Mouse (Mus musculus): Measurements from ENCODE around the gene Dph5. TPM values are rescaled to one million over a fixed set of nuclear protein-coding genes. Genes with fewer than 3 reads are reported as not detected.

The Dph5 gene
- total and polyA plus RNA-seq, 3 experiments = 37.0 to 70.0 (median 55.1) TPM

DNA sequence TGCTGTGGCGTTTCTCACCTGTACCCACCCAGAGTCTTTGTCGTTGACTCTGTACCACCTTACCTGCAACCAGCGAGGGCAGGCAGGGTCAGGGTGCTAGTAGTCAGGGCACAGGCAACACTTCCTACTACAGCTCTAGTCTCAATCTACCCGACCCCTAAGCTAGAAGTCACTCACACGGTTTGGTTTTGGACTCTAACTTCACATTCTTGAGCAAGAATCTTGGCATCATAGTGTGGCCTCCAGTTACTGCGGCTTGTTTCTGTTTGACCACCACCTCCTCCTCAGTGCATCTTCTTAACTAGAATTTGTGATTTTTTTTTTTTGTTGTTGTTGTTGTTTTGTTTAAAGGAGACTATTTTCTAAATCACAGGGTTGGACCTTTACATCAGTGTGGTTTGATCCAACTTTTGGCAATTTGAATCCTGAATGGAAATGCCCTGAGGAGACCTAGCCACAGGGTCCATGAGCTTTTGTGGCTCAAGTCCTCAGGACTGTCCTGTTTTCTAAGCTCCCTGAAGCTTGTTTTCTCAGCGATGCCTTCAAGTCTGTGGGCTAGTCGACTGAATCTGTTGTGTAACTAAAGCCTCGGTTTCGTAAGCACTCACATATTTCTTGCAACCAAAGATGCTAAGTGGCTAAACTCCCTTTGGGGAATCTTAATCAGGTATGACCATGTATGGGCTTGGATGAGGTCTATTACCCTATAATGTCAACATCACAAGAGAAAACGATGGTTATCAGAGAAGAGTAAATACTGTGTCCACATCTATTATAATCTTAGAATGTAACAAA is 38.8 kb upstream of the Dph5 start:
- in situ Hi-C loops (cut with MboI; ENCODE audit: low pct_ligation_motif_present, low pct_unique_long_range_greater_than_20kb, low sequenced_read_pairs) = no loop called here
- TF ChIP-seq USF2 (conservative IDR thresholded peaks at IDR 0.05; ENCODE audit: low read depth, low read length) (no peak), MYC (IDR thresholded peaks at IDR 0.05; ENCODE audit: low read depth, low read length) (no peak), TBP (conservative IDR thresholded peaks at IDR 0.05; ENCODE audit: low read depth, low read length) (no peak), UBTF (IDR thresholded peaks at IDR 0.05; ENCODE audit: low read depth, low read length) (no peak), POLR2A (IDR thresholded peaks at IDR 0.05; ENCODE audit: low read depth, low read length) (no peak), PAX5 (IDR thresholded peaks at IDR 0.05; ENCODE audit: low read length) (no peak), MAX (IDR thresholded peaks at IDR 0.05; ENCODE audit: low read length) (no peak), EP300 (IDR thresholded peaks at IDR 0.05; ENCODE audit: low read length) (no peak), NELFE (IDR thresholded peaks at IDR 0.05; ENCODE audit: low read depth, low read length) (no peak), BHLHE40 (IDR thresholded peaks at IDR 0.05; ENCODE audit: low read depth, low read length) (no peak), CTCF (conservative IDR thresholded peaks at IDR 0.05 in 1 of 2, IDR thresholded peaks at IDR 0.05 in 1 of 2; ENCODE audit: low read depth in 2 of 2, low read length in 2 of 2) (no peak)

DNA sequence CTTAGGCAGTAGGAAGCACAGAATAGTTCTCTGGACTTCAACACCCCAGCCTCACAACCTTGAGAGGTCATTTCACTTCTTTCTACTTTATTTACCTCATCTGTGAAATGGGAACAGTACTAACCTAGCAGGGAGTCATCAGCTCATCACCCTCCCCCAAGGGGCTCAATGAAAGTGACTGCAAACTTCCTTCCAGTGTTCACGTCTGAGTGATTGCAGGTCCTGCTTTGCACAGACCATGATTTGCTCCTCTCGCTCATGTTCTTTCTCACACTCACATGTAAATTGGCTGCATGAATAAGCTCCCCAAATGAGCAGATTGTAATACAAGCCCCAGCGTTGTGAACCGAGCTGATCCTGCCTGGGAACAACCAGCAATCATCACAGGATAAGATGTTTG is 36.7 kb upstream of the Dph5 start:
- Histone ChIP-seq H3K4me3 (replicated peaks in 1 of 3; ENCODE audit: low read depth in 2 of 3, low read length in 2 of 3, poor library complexity in 1 of 3) (no peak overlapping the region), H3K27me3 (replicated peaks) (no peaks in the 10 kb centered on the region), H3K9ac (ENCODE audit: insufficient read depth, low read depth) (no peak overlapping the region), H3K4me1 (ENCODE audit: control insufficient read depth in 1 of 2, insufficient read depth in 2 of 2) (peaks cover 17 to 29% of the 10 kb centered on the region in 2 experiments), H3K27ac (ENCODE audit: insufficient read depth, low read depth) (no peak overlapping the region), H3K36me3 (replicated peaks in 1 of 2; ENCODE audit: control insufficient read depth in 1 of 2, insufficient read depth in 1 of 2, low read length in 1 of 2) (no peaks in the 10 kb centered on the region), H3K79me2 (replicated peaks; ENCODE audit: control insufficient read depth, extremely low read depth, insufficient read depth, poor library complexity, severe bottlenecking) (no peaks in the 10 kb centered on the region), H3K4me2 (ENCODE audit: insufficient read depth, low read depth, poor library complexity, severe bottlenecking) (no peak overlapping the region), H3K9me3 (replicated peaks; ENCODE audit: low read length) (no peaks in the 10 kb centered on the region)
- dilution Hi-C loops (cut with MboI; ENCODE audit: extremely low pct_ligation_motif_present, extremely low pct_unique_long_range_greater_than_20kb, low sequenced_read_pairs) = no loop called here
- TF ChIP-seq ETS1 (conservative IDR thresholded peaks at IDR 0.05; ENCODE audit: low read depth, low read length) (no peak), EP300 (IDR thresholded peaks at IDR 0.05; ENCODE audit: low read length) (0 out of 2 replicates have a peak, but pooled peaks have one; percentile 9)
- in situ Hi-C loops (cut with MboI; ENCODE audit: low pct_ligation_motif_present, low pct_unique_long_range_greater_than_20kb, low sequenced_read_pairs) = no loop called here
- peak; percentile 46 for DNase-seq (ENCODE audit: extremely low read depth)

More for the DNA sequence above, 38.8 kb upstream of the Dph5 start:
- no peak overlapping the region for H3K27ac ChIP-seq (ENCODE audit: insufficient read depth, low read depth)
- H3K36me3 ChIP-seq (replicated peaks in 1 of 2; ENCODE audit: control insufficient read depth in 1 of 2, insufficient read depth in 1 of 2, low read length in 1 of 2) = no peaks in the 10 kb centered on the region
- no peak overlapping the region for H3K4me2 ChIP-seq (ENCODE audit: insufficient read depth, low read depth, poor library complexity, severe bottlenecking)
- peaks cover 7 to 14% of the 10 kb centered on the region in 2 experiments for H3K4me1 ChIP-seq (ENCODE audit: control insufficient read depth in 1 of 2, insufficient read depth in 2 of 2)
- H3K9me3 ChIP-seq (replicated peaks; ENCODE audit: low read length) = no peaks in the 10 kb centered on the region
- H3K4me3 ChIP-seq (replicated peaks in 1 of 3; ENCODE audit: low read depth in 2 of 3, low read length in 2 of 3, poor library complexity in 1 of 3) = no peak overlapping the region
- dilution Hi-C loops (cut with MboI; ENCODE audit: extremely low pct_ligation_motif_present, extremely low pct_unique_long_range_greater_than_20kb, low sequenced_read_pairs) = no loop called here
- DNase-seq (ENCODE audit: extremely low read depth) = no peak
- no peaks in the 10 kb centered on the region for H3K27me3 ChIP-seq (replicated peaks)
- H3K79me2 ChIP-seq (replicated peaks; ENCODE audit: control insufficient read depth, extremely low read depth, insufficient read depth, poor library complexity, severe bottlenecking) = no peaks in the 10 kb centered on the region
- no peak overlapping the region for H3K9ac ChIP-seq (ENCODE audit: insufficient read depth, low read depth)

DNA sequence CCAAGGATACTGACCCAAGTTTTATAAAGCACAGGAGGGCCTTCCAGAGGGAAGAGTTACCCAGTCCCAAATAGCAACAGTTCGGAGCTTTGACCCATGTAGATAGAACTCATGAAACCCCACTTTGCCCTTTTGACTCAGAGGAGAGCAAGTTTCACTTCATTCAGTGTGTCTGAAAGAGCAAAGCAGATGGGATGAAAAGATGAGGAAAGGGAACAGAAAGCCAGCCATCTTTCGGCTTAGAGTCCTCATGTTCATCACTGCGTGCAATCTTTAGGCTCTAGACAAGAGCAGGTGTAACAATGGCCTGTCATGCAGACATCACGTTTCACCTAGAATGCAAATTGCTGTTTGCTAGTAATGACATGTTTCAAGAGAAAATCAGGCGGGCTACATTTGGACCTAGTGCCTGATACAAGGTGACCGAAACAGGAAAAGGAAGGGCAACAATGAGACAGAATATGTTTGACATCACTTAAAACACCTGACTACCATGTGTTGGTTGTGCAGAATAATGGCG is 32.9 kb upstream of the Dph5 start:
- H3K27me3 ChIP-seq (replicated peaks) = no peaks in the 10 kb centered on the region
- in situ Hi-C loops (cut with MboI; ENCODE audit: low pct_ligation_motif_present, low pct_unique_long_range_greater_than_20kb, low sequenced_read_pairs) = no loop called here
- TF ChIP-seq SMC3 (IDR thresholded peaks at IDR 0.05; ENCODE audit: low read depth, low read length) (no peak), EP300 (IDR thresholded peaks at IDR 0.05; ENCODE audit: low read length) (peak; percentile 85), MEF2A (IDR thresholded peaks at IDR 0.05; ENCODE audit: borderline replicate concordance, low read depth, low read length) (no peak), CHD2 (IDR thresholded peaks at IDR 0.05; ENCODE audit: low read length) (no peak), CTCF (conservative IDR thresholded peaks at IDR 0.05 in 1 of 2, IDR thresholded peaks at IDR 0.05 in 1 of 2; ENCODE audit: low read depth in 2 of 2, low read length in 2 of 2) (no peak), KAT2A (IDR thresholded peaks at IDR 0.05; ENCODE audit: insufficient replicate concordance, low read length) (no peak), POLR2AphosphoS2 (IDR thresholded peaks at IDR 0.05; ENCODE audit: low read depth, low read length) (no peak), JUND (conservative IDR thresholded peaks at IDR 0.05; ENCODE audit: low read depth, low read length) (peak; percentile 50; the same call in 1 of the 2 replicates), SIN3A (IDR thresholded peaks at IDR 0.05; ENCODE audit: low read length) (no peak), BHLHE40 (IDR thresholded peaks at IDR 0.05; ENCODE audit: low read depth, low read length) (peak; percentile 98), UBTF (IDR thresholded peaks at IDR 0.05; ENCODE audit: low read depth, low read length) (no peak), GABPA (IDR thresholded peaks at IDR 0.05; ENCODE audit: insufficient replicate concordance, low read depth, low read length) (no peak), TBP (conservative IDR thresholded peaks at IDR 0.05; ENCODE audit: low read depth, low read length) (no peak), NELFE (IDR thresholded peaks at IDR 0.05; ENCODE audit: low read depth, low read length) (no peak), PAX5 (IDR thresholded peaks at IDR 0.05; ENCODE audit: low read length) (no peak), RCOR1 (conservative IDR thresholded peaks at IDR 0.05; ENCODE audit: low read depth, low read length) (peak; percentile 80; the same call in 1 of the 2 replicates), MAX (IDR thresholded peaks at IDR 0.05; ENCODE audit: low read length) (no peak; the same call in 1 of the 2 replicates), NRF1 (IDR thresholded peaks at IDR 0.05; ENCODE audit: low read depth, low read length) (no peak), MYC (IDR thresholded peaks at IDR 0.05; ENCODE audit: low read depth, low read length) (peak; percentile 63)

More for the DNA sequence above, 32.9 kb upstream of the Dph5 start:
- Histone ChIP-seq H3K27ac (ENCODE audit: insufficient read depth, low read depth) (no peak overlapping the region), H3K4me2 (ENCODE audit: insufficient read depth, low read depth, poor library complexity, severe bottlenecking) (peak overlapping the region; percentile 62), H3K4me1 (ENCODE audit: control insufficient read depth in 1 of 2, insufficient read depth in 2 of 2) (peaks cover 32 to 65% of the 10 kb centered on the region in 2 experiments), H3K36me3 (replicated peaks in 1 of 2; ENCODE audit: control insufficient read depth in 1 of 2, insufficient read depth in 1 of 2, low read length in 1 of 2) (no peaks in the 10 kb centered on the region), H3K9me3 (replicated peaks; ENCODE audit: low read length) (no peaks in the 10 kb centered on the region), H3K9ac (ENCODE audit: insufficient read depth, low read depth) (no peak overlapping the region), H3K79me2 (replicated peaks; ENCODE audit: control insufficient read depth, extremely low read depth, insufficient read depth, poor library complexity, severe bottlenecking) (no peaks in the 10 kb centered on the region), H3K4me3 (replicated peaks in 1 of 3; ENCODE audit: low read depth in 2 of 3, low read length in 2 of 3, poor library complexity in 1 of 3) (no peak overlapping the region)
- dilution Hi-C loops (cut with MboI; ENCODE audit: extremely low pct_ligation_motif_present, extremely low pct_unique_long_range_greater_than_20kb, low sequenced_read_pairs) = no loop called here
- peak; percentile 61 for DNase-seq (ENCODE audit: extremely low read depth)
